Mouse (Mus musculus): Measurements from ENCODE around the gene Mtfr1l.

DNA sequence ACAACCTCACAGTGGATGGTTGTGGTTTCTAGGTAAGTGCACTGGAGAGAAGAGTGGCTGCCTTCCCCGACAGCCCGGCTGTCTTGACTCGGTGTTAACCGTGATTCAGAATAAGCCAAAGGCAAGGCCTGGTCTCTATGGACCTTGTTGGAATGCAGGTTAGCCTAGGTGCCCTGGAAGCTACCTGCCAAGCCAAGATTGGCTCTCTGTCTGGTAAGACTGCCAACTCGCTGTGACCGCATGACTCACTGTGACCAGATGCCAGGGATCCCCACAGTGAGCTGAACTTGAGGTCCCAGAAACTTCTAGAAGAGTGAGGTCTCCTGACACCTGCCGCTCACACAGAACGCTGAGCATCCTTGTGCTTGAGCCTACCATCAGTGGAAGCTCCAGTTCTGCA, 58.3 kb downstream of the Mtfr1l start:
- TF ChIP-seq CTCF (IDR thresholded peaks at IDR 0.05; ENCODE audit: low read depth) = no peak
- TF ChIP-seq EP300 (IDR thresholded peaks at IDR 0.05; ENCODE audit: low read depth) = no peak

All from liver, postnatal 0 days (tissue).